23 mouse cellular contexts compared by ENCODE assay signal in genomic region chr10:69897927-69898326, GRCm38 (mm10).
DNase-seq lines count a peak whose midpoint lies in the region; ATAC-seq and TF ChIP-seq lines count a peak whose summit lies in the region.
"Had no signal": no experiment of that assay in that cellular context is flagged by ENCODE, and none has a peak within 500 bp of the region (broad histone marks: within the 10 kb centered on the region; RNA-seq: fewer than 3 reads in every experiment).

No protein-coding gene starts in this region.

- H3K27ac ChIP-seq in hindbrain, postnatal 0 days = no peak overlapping the region
- H3K27ac ChIP-seq in embryonic facial prominence, embryonic 10.5 days (replicated peaks) = no peak overlapping the region
- H3K27ac ChIP-seq: embryonic facial prominence, embryonic 12.5 days; hindbrain, embryonic 14.5 days; kidney, postnatal 0 days; limb, embryonic 10.5 days; liver, embryonic 15.5 days; macrophage; neural tube, embryonic 13.5 days had no signal

- no peak for TF ChIP-seq CTCF in hindbrain, postnatal 0 days (IDR thresholded peaks at IDR 0.05; ENCODE audit: low read depth)

- no peak overlapping the region for H3K4me3 ChIP-seq in hindbrain, postnatal 0 days (ENCODE audit: low read length)
- H3K4me3 ChIP-seq in embryonic facial prominence, embryonic 10.5 days = no peak overlapping the region
- H3K4me3 ChIP-seq: embryonic facial prominence, embryonic 12.5 days; limb, embryonic 10.5 days; liver, embryonic 15.5 days; myocyte; neural tube, embryonic 13.5 days had no signal

- WGBS in hindbrain, postnatal 0 days = 57% methylated on average over 5 of the region's 5 CpGs
- 77% methylated on average over 5 of the region's 5 CpGs for WGBS in embryonic facial prominence, embryonic 10.5 days

- H3K36me3 ChIP-seq in hindbrain, postnatal 0 days (ENCODE audit: insufficient read depth, low read length) = peaks cover 28% of the 10 kb centered on the region; the same call in 1 of the 2 replicates
- H3K36me3 ChIP-seq in embryonic facial prominence, embryonic 10.5 days (replicated peaks) = peaks cover 31% of the 10 kb centered on the region
- H3K36me3 ChIP-seq: liver, embryonic 15.5 days had no signal

- H3K9me3 ChIP-seq in hindbrain, postnatal 0 days (ENCODE audit: low read length) = no peaks in the 10 kb centered on the region
- H3K9me3 ChIP-seq in embryonic facial prominence, embryonic 10.5 days = no peaks in the 10 kb centered on the region
- H3K9me3 ChIP-seq: embryonic facial prominence, embryonic 12.5 days; limb, embryonic 10.5 days; liver, embryonic 15.5 days; neural tube, embryonic 13.5 days had no signal

- no peak for ATAC-seq in hindbrain, postnatal 0 days
- ATAC-seq: lung, postnatal 0 days; midbrain, embryonic 16.5 days had no signal

- no peak overlapping the region for H3K9ac ChIP-seq in hindbrain, postnatal 0 days (replicated peaks; ENCODE audit: low read length)
- H3K9ac ChIP-seq: embryonic facial prominence, embryonic 12.5 days; hindbrain, embryonic 14.5 days; liver, embryonic 15.5 days; neural tube, embryonic 13.5 days had no signal

- H3K4me1 ChIP-seq in hindbrain, postnatal 0 days (ENCODE audit: insufficient read depth, low read length) = no peaks in the 10 kb centered on the region
- no peaks in the 10 kb centered on the region for H3K4me1 ChIP-seq in embryonic facial prominence, embryonic 10.5 days
- H3K4me1 ChIP-seq: embryonic facial prominence, embryonic 12.5 days; limb, embryonic 10.5 days; neural tube, embryonic 13.5 days had no signal

- no peaks in the 10 kb centered on the region for H3K27me3 ChIP-seq in hindbrain, postnatal 0 days (ENCODE audit: insufficient read depth, low read length)
- no peaks in the 10 kb centered on the region for H3K27me3 ChIP-seq in embryonic facial prominence, embryonic 10.5 days (replicated peaks; ENCODE audit: low read depth, poor library complexity, severe bottlenecking)
- H3K27me3 ChIP-seq: embryonic facial prominence, embryonic 12.5 days; neural tube, embryonic 13.5 days had no signal

- no peak overlapping the region for H3K4me2 ChIP-seq in hindbrain, postnatal 0 days (ENCODE audit: low read depth, low read length)
- H3K4me2 ChIP-seq: embryonic facial prominence, embryonic 12.5 days; hindbrain, embryonic 14.5 days; liver, embryonic 15.5 days; neural tube, embryonic 13.5 days had no signal

- peak; percentile 37 to 76 for DNase-seq in frontal cortex, postnatal 36 days (ENCODE audit: low spot score in 2 of 2)
- no peak for DNase-seq in frontal cortex, postnatal 10 days (ENCODE audit: low spot score in 2 of 2)
- DNase-seq in right cerebral cortex, adult 18-20 months = peak; percentile 71
- no peak for DNase-seq in right cerebral cortex, postnatal 4 days
- peak; percentile 72 for DNase-seq in layer of hippocampus, adult 9-11 months
- DNase-seq in hindbrain, postnatal 0 days (ENCODE audit: low spot score) = no peak
- DNase-seq in embryonic facial prominence, embryonic 10.5 days (ENCODE audit: low spot score) = no peak
- DNase-seq: adrenal gland, postnatal 25 days; cerebellum, postnatal 10 days; heart, postnatal 4 days; kidney, adult 2 months; liver; thymus, postnatal 25 days had no signal

Comparison
In these comparisons a context has a peak if more than half of its experiments do, and no peak if none do; other contexts are left out.
1. DNase-seq: peak in frontal cortex, postnatal 36 days (2 of 2), right cerebral cortex, adult 18-20 months (single experiment) and layer of hippocampus, adult 9-11 months (single experiment); none in frontal cortex, postnatal 10 days (0 of 2), right cerebral cortex, postnatal 4 days (single experiment), hindbrain, postnatal 0 days (single experiment) and embryonic facial prominence, embryonic 10.5 days (single experiment).